Mouse (Mus musculus) megakaryocyte progenitor cell, adult 5-6 weeks (primary cell): ENCODE results near the gene Gli1. TPM values are rescaled to one million over a fixed set of nuclear protein-coding genes. Genes with fewer than 3 reads are reported as not detected.

Experiments used
- total RNA-seq, 2 experiments: library from RNA; stranded (forward) in 1 of 2; stranded (reverse) in 1 of 2; fragments of 157-497, 149-512 nt in 1 of 2; fragments of 200-1000 nt in 1 of 2; gene quantifications; 2 replicates each; pipeline versions ENCODE4 v1.2.3 to v1.2.4; 2015 to 2017

The Gli1 gene
- total RNA-seq, 2 experiments from 2014 or later, result not detected

Other genes with a start within 250 kb of the Gli1 start
- 40.1 and 43.7 TPM in 2 replicates for gene Os9, start 220.8 kb downstream of the Gli1 start, total RNA-seq (2015)
- 192 and 207 TPM in 2 replicates for gene Os9, start 220.8 kb downstream of the Gli1 start, total RNA-seq (2017)
- 212 and 219 TPM in 2 replicates for gene B4galnt1, start 176.7 kb downstream of the Gli1 start, total RNA-seq (2015)
- gene B4galnt1, start 176.7 kb downstream of the Gli1 start, total RNA-seq (2017), result 122 and 139 TPM in 2 replicates
- not detected in 2 replicates for gene Slc26a10, start 161.3 kb downstream of the Gli1 start, total RNA-seq (2015)
- 0.84 and 0.87 TPM in 2 replicates for gene Slc26a10, start 161.3 kb downstream of the Gli1 start, total RNA-seq (2017)
- gene Arhgef25, start 151.9 kb downstream of the Gli1 start, total RNA-seq (2015), result 1.7 and 3.1 TPM in 2 replicates
- 3.0 and 5.3 TPM in 2 replicates for gene Arhgef25, start 151.9 kb downstream of the Gli1 start, total RNA-seq (2017)
- gene Dtx3, start 146.2 kb downstream of the Gli1 start, total RNA-seq (2015), result 23.8 and 28.0 TPM in 2 replicates
- 18.0 and 19.3 TPM in 2 replicates for gene Dtx3, start 146.2 kb downstream of the Gli1 start, total RNA-seq (2017)
- 9.7 and 11.2 TPM in 2 replicates for gene Pip4k2c, start 130.4 kb downstream of the Gli1 start, total RNA-seq (2015)
- gene Pip4k2c, start 130.4 kb downstream of the Gli1 start, total RNA-seq (2017), result 11.4 and 12.1 TPM in 2 replicates
- gene Kif5a, start 78.6 kb downstream of the Gli1 start, total RNA-seq (2015), result 0.05 and 0.25 TPM in 2 replicates
- 0.04 and 0.20 TPM in 2 replicates for gene Kif5a, start 78.6 kb downstream of the Gli1 start, total RNA-seq (2017)
- gene Dctn2, start 75.6 kb downstream of the Gli1 start, total RNA-seq (2015), result 63.6 and 66.8 TPM in 2 replicates
- gene Dctn2, start 75.6 kb downstream of the Gli1 start, total RNA-seq (2017), result 87.4 and 101 TPM in 2 replicates
- 41.9 and 44.0 TPM in 2 replicates for gene Mbd6, start 53.0 kb downstream of the Gli1 start, total RNA-seq (2015)
- gene Mbd6, start 53.0 kb downstream of the Gli1 start, total RNA-seq (2017), result 4.1 and 6.8 TPM in 2 replicates
- gene Mars, start 30.2 kb downstream of the Gli1 start, total RNA-seq (2015), result 88.3 and 93.1 TPM in 2 replicates
- 196 and 210 TPM in 2 replicates for gene Mars, start 30.2 kb downstream of the Gli1 start, total RNA-seq (2017)
- gene Arhgap9, start 20.0 kb downstream of the Gli1 start, total RNA-seq (2015), result 37.1 and 38.0 TPM in 2 replicates
- gene Arhgap9, start 20.0 kb downstream of the Gli1 start, total RNA-seq (2017), result 37.3 and 39.5 TPM in 2 replicates
- gene Inhbe, start 12.4 kb upstream of the Gli1 start, total RNA-seq (2015), result 0.02 TPM in 1 of 2 replicates, not detected in the other
- not detected in 2 replicates for gene Inhbe, start 12.4 kb upstream of the Gli1 start, total RNA-seq (2017)
- not detected in 2 replicates for gene Inhbc, start 28.5 kb upstream of the Gli1 start, total RNA-seq (2015)
- not detected in 2 replicates for gene Inhbc, start 28.5 kb upstream of the Gli1 start, total RNA-seq (2017)
- 61.4 and 90.3 TPM in 2 replicates for gene R3hdm2, start 38.4 kb upstream of the Gli1 start, total RNA-seq (2015)
- 37.4 TPM in 2 replicates for gene R3hdm2, start 38.4 kb upstream of the Gli1 start, total RNA-seq (2017)
- gene Stac3, start 159.7 kb upstream of the Gli1 start, total RNA-seq (2015), result 0.20 and 0.25 TPM in 2 replicates
- 1.1 TPM in 1 of 2 replicates, not detected in the other for gene Stac3, start 159.7 kb upstream of the Gli1 start, total RNA-seq (2017)
- gene Ndufa4l2, start 173.0 kb upstream of the Gli1 start, total RNA-seq (2015), result not detected in 2 replicates
- not detected in 2 replicates for gene Ndufa4l2, start 173.0 kb upstream of the Gli1 start, total RNA-seq (2017)
- 91.3 and 92.6 TPM in 2 replicates for gene Shmt2, start 180.5 kb upstream of the Gli1 start, total RNA-seq (2015)
- 95.8 and 100 TPM in 2 replicates for gene Shmt2, start 180.5 kb upstream of the Gli1 start, total RNA-seq (2017)
- gene Nxph4, start 192.6 kb upstream of the Gli1 start, total RNA-seq (2015), result not detected in 2 replicates
- gene Nxph4, start 192.6 kb upstream of the Gli1 start, total RNA-seq (2017), result not detected in 2 replicates